Mouse (Mus musculus) regulatory T cell (primary cell): ENCODE results near the gene Fgf3.

Experiments
- in situ Hi-C: fragments of 300-600 bp; cut with MboI, MseI; formaldehyde crosslinking; loops from one replicate; pipeline ENCODE4 v1.15.1; 2025; ENCODE audit warnings: high pct_unique_total_duplicates

Fgf3 gene

GRCm38 (mm10) chr7:144837891-144838488 lies at the start of gene Fgf3:
Gene Fgf3, plus strand, starts transcription at chr7:144838083.
- in situ Hi-C loops, result no loop called here

- in situ Hi-C loops, result loop anchor here (5.0 to 10.0 kb wide), 2 partner anchors 94 to 116 kb away; no protein-coding TSS in a partner anchor
These were observed 49.3 kb upstream of the Fgf3 start for GRCm38 (mm10) chr7:144788631-144789030.

GRCm38 (mm10) chr7:144789601-144790556 lies 48.0 kb upstream of the Fgf3 start:
- in situ Hi-C loops, result loop anchor here (5.0 to 10.0 kb wide), 2 partner anchors 92 to 115 kb away; no protein-coding TSS in a partner anchor

- in situ Hi-C loops, result no loop called here
These were observed 46.5 kb upstream of the Fgf3 start for GRCm38 (mm10) chr7:144791426-144791825.

- in situ Hi-C loops, result no loop called here
These were observed 44.6 kb upstream of the Fgf3 start for GRCm38 (mm10) chr7:144793296-144793695.

GRCm38 (mm10) chr7:144795976-144796474 lies 41.9 kb upstream of the Fgf3 start:
- in situ Hi-C loops, result no loop called here

- in situ Hi-C loops, result no loop called here
These were observed 40.7 kb upstream of the Fgf3 start for GRCm38 (mm10) chr7:144796986-144797735.

- in situ Hi-C loops, result no loop called here
These were observed 39.4 kb upstream of the Fgf3 start for GRCm38 (mm10) chr7:144798471-144798870.

GRCm38 (mm10) chr7:144807036-144807435 lies 30.8 kb upstream of the Fgf3 start:
- in situ Hi-C loops, result loop anchor here (10.0 kb wide), 1 partner anchor 1412 kb away; no protein-coding TSS in a partner anchor

GRCm38 (mm10) chr7:144807976-144808577 lies 29.8 kb upstream of the Fgf3 start:
- in situ Hi-C loops, result loop anchor here (10.0 kb wide), 1 partner anchor 1413 kb away; no protein-coding TSS in a partner anchor

GRCm38 (mm10) chr7:144811521-144811920 lies 26.4 kb upstream of the Fgf3 start:
- in situ Hi-C loops, result no loop called here

GRCm38 (mm10) chr7:144821901-144822300 lies 16.0 kb upstream of the Fgf3 start:
- in situ Hi-C loops, result no loop called here

GRCm38 (mm10) chr7:144823988-144824387 lies 13.9 kb upstream of the Fgf3 start:
- in situ Hi-C loops, result no loop called here

GRCm38 (mm10) chr7:144828369-144828768 lies 9.5 kb upstream of the Fgf3 start:
- in situ Hi-C loops, result no loop called here

- in situ Hi-C loops, result no loop called here
These were observed 930 bp downstream of the Fgf3 start for GRCm38 (mm10) chr7:144838522-144839503.

- in situ Hi-C loops, result no loop called here
These were observed 8.3 kb downstream of the Fgf3 start for GRCm38 (mm10) chr7:144846158-144846557.

GRCm38 (mm10) chr7:144847067-144847466 lies 9.2 kb downstream of the Fgf3 start, which contains the start of gene Fgf4:
Gene Fgf4, plus strand, starts transcription at chr7:144847367.
- in situ Hi-C loops, result no loop called here

- in situ Hi-C loops, result no loop called here
These were observed 13.4 kb downstream of the Fgf3 start for GRCm38 (mm10) chr7:144851321-144851720.

GRCm38 (mm10) chr7:144854966-144855365 lies 17.1 kb downstream of the Fgf3 start:
- in situ Hi-C loops, result no loop called here

GRCm38 (mm10) chr7:144857158-144857557 lies 19.3 kb downstream of the Fgf3 start:
- in situ Hi-C loops, result no loop called here
